Mouse (Mus musculus) kidney, adult 2 months (tissue): ENCODE data around the gene Pik3cd.

ENCODE experiments used
- CTCF ChIP-seq: fragments of 200-500 bp; conservative IDR thresholded peaks from 2 replicates; pipeline ENCODE4 v1.5.1; 2011; ENCODE audit warnings: low read depth, mild to moderate bottlenecking, control low read depth, low read length, moderate library complexity, mixed read lengths; ENCODE audit not compliant: insufficient read depth, insufficient read length
- POLR2A ChIP-seq: fragments of 200-500 bp; IDR thresholded peaks from one replicate; pipeline ENCODE4 v1.6.1; 2011; ENCODE audit warnings: low read depth, low read length, control low read depth

DNA sequence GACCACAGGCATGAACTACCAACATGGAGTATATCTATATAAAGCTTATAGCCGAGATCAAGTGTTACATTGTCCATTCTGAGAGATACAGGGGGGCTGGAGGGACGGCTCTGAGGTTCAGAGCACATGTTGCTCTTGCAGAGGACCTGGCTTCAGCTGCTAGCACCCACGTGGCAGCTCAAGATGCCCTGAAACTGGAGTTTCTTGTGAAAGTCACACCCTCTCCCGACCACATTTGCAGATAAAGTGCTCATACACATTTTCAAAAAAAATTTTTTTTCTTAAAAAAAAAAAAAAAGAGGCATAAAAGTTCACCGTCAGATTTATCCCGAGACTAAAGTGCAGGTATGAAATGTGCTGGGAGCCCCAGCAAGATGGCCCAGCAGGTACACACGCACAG is 41.8 kb downstream of the Pik3cd start:
- TF ChIP-seq CTCF (no peak), POLR2A (no peak)
